Mouse (Mus musculus) Patski (cell line): ENCODE data around the gene Tub. TPM values are rescaled to one million over a fixed set of nuclear protein-coding genes. Genes with fewer than 3 reads are reported as not detected.

Experiments used
- ATAC-seq: fragments of 100-300 bp; one replicate; pipeline ENCODE4 v1.8.0; 2021
- CTCF ChIA-PET: fragments of 350-600 bp; sonication (Branson Sonifier 250); formaldehyde crosslinking; loops from one replicate; lab custom pipeline; 2022; ENCODE audit warnings: inconsistent platforms; lab: Charles Lee
- POLR2A ChIA-PET: fragments of 350-600 bp; sonication (Branson Sonifier 250); formaldehyde crosslinking; loops from one replicate; lab custom pipeline; 2022; ENCODE audit warnings: antibody characterized with exemption, inconsistent platforms; lab: Charles Lee
- DNase-seq: peaks from one replicate; pipeline ENCODE4 v3.0.0-alpha.2; 2011; ENCODE audit warnings: low read depth, low spot score
- H3K27me3 ChIP-seq: fragments of 371-371 bp; one replicate; pipeline ENCODE4 v1.5.1; 2021
- CTCF ChIP-seq: fragments of 100-300 bp; IDR thresholded peaks from one replicate; pipeline ENCODE4 v1.5.1; 2021
- in situ Hi-C: fragments of 300-500 bp; cut with MboI; formaldehyde crosslinking; loops from 3 replicates; pipeline ENCODE4 v1.11.1; 2018; ENCODE audit warnings: low pct_unique_long_range_greater_than_20kb, mixed read lengths
- polyA plus RNA-seq: library from polyadenylated mRNA; unstranded; gene quantifications from one replicate; pipeline ENCODE4 v1.2.3, GENCODE M21; 2021

Tub gene
- 0.30 TPM for polyA plus RNA-seq

DNA sequence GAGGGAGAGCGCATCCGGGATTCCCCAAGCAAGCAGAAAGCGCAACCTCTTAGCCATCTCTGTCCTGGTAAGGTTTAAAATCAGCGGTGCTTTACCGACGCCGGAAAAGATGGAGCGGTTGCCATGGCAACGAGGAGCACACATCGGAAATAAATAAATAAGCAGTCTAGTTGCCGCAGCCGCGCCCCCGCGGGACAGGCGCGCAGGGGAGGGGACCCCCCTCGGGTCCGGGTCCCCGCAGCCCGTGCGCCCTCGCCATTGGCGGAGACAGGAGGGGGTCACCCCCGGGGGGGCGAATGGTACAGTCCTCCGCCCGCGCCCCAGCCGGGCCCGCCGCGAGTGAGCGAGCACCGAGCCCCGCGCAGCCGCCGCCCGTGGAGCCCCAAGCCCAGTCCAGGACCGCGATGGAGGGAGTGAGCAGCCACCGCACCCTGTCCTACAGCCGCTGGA lies at the start of gene Tub:
Tub (plus strand) TSS at position 27 of the 450 bp plus-strand sequence.
- DNase-seq (no peak), ATAC-seq (peak; percentile 40)
- POLR2A ChIA-PET = no interaction called here
- no peak for TF ChIP-seq CTCF
- CTCF ChIA-PET = no interaction called here
- peaks cover 7% of the 10 kb centered on the region for H3K27me3 ChIP-seq
- in situ Hi-C loops = no loop called here

DNA sequence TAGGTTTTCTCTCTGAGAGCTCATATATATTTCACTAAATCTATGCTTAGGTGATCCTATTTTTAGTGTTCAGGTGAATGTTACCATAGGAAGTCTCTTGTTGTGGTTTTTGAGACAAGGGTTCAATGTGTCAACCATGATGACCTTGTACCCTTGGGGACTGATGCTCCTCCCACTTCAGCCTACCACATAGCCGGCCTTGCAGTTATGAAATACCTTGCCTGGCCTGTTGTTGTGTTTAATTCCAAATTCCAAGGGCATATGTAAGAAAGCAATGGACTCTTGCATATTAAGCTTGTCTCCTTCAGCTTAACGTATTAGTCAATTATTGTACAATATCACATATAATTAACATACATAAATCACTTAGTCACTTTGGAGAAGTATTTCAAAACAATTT lies 46.2 kb upstream of the Tub start:
- ATAC-seq = no peak
- no peak for DNase-seq
- H3K27me3 ChIP-seq = no peaks in the 10 kb centered on the region
- in situ Hi-C loops = no loop called here
- POLR2A ChIA-PET = no interaction called here
- CTCF ChIA-PET = interaction anchor here (1.1 kb wide), 1 partner anchor 10 kb away, joined by 3 read pairs; no protein-coding TSS in a partner anchor
- no peak for TF ChIP-seq CTCF

DNA sequence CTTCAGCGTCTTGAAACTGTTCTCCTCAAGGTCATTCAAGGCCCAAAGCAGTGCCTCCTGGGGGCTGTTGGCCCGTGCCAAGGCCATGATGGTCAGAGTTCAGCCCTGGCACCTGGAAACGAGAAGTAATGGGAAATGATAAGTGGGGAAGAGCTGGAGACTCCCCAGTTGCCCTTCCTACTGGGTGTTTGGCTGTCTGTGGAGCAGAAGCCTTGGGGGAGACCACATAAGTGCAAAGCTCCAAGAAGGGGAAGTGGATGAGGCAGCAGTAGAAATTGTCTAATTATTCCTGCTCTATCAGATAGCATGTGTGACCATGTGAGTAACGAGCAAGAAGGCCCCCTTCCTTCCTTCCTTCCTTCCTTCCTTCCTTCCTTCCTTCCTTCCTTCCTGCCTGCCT lies 23.1 kb upstream of the Tub start:
- DNase-seq (no peak), ATAC-seq (no peak)
- ChIA-PET POLR2A (no interaction called here), CTCF (no interaction called here)
- no peaks in the 10 kb centered on the region for H3K27me3 ChIP-seq
- in situ Hi-C loops = no loop called here
- no peak for TF ChIP-seq CTCF

DNA sequence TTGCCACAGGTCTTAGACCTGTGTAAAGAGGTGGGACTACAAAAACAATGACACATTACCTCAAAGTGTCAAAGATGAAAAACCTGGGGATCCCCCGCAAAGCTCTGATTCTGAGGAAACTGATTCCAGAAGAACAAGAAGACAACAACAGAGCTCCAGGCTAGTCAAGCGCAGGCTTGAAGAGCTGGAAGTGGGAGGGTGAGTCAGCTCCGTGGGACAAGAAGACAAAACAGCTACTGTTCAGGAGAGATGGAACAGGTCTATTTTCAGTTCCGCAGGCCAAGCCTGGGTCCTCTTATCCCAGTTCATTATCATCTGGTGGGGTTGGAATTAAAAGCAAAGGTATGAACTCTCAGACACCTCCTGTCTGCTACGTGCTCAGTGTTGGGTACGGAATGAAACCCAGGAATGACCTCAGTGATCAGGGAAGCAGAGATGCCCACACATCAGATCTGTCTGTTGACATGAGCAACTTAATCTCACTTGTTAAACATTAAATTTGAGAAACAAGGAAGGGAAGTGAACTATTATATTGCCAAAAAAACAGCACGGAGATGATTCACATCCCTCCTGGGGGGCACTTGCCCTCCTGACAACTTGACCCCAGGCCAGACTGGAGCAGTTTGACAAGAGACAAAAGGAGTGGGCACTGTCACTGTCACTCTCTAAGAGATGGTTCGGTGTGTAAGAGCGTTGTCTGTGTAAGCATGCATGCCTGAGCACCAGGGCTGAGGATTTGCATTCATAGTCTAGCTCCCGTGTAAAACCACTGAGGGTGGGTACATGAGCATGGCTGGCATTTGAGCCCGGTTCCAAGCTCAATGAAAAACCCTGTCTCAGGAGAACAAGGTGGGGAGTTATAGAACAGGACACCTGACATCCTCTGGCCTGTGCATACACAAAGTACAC lies 21.6 kb upstream of the Tub start:
- no peaks in the 10 kb centered on the region for H3K27me3 ChIP-seq
- peak; percentile 85 for ATAC-seq
- in situ Hi-C loops = no loop called here
- DNase-seq = peak; percentile 74
- CTCF ChIA-PET = no interaction called here
- POLR2A ChIA-PET = no interaction called here
- TF ChIP-seq CTCF = no peak

DNA sequence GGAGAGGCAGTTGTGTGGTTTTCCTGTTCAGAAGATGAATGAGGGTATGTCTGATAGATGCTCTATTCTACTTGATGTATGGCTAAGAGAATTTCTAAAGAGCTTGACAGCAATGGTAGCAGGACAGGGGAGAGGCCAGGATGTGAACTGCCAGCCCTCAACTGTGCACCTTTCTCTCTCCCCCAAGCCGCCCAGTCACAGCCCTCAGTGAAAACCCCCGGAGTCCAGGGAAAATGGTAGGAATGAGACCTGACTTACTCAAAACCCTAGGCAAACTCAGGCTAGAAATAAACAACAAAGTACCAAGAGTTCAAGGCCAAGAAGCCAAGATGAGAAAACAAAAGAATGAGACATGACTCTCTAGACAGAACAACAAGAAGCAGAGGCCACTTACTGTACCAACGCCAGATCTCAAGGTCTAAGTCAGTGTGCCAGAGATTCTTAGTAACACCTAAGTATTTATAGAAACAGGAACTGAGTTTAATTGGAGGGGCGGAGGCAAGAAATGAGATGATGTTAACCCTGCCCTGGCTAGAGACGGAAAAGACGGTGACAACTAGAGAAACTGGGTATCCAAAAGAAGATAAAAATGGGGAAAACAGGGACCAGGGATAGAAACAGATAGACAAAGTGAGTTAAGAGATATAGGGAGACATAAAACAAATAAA lies 20.3 kb upstream of the Tub start, which contains the start of gene Nlrp10:
Nlrp10 (minus strand) TSS at position 453 of the 668 bp plus-strand sequence.
- ChIA-PET CTCF (interaction anchor here (1.1 to 1.9 kb wide), 2 partner anchors 15 to 79 kb away, joined by 4 to 5 read pairs; no protein-coding TSS in a partner anchor), POLR2A (no interaction called here)
- no peak for TF ChIP-seq CTCF
- no peaks in the 10 kb centered on the region for H3K27me3 ChIP-seq
- in situ Hi-C loops = loop anchor here (5.0 to 10.0 kb wide), 2 partner anchors 75 to 113 kb away; partner anchors contain the start of gene Olfr516
- no peak for DNase-seq
- ATAC-seq = no peak

DNA sequence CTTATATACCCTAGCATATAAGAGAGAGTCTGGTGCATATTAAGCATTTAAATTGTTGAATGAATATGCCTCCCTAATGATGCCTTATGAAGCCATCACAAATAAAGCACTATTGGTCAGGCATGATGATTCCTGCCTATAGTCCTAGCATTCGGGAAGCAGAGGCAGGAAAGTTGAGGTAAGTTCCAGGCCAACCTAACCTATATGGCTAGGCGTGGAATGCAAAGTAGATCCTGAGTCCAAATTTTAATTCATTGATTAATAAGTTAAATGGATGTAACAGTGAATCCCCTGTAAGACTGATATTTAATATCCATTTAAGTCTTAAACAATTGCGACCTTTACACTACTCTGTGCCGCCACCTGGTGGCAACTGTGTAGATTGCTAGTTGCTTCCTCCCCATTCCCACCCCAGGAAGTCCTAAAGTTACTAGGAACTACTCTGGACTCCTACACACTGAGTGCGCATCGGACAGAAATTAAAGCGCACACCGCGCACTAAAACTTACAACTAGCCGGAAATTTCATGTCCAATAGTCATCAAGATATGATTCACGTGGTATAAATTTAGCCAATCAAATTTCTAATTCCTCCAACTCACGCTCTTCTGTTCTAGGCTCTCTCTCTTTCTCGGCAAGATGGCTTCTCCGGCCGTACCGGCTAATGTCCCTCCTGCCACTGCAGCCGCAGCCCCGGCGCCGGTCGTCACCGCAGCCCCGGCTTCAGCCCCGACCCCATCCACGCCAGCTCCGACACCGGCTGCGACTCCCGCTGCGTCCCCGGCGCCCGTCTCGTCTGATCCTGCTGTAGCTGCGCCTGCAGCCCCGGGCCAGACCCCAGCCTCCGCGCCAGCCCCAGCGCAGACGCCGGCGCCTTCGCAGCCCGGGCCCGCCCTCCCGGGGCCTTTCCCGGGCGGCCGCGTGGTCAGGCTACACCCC lies 16.1 kb upstream of the Tub start, which contains the start of gene Eif3f:
Eif3f (plus strand) TSS at position 624 of the 938 bp plus-strand sequence.
- TF ChIP-seq CTCF = peak; percentile 96
- peak; percentile 99 for DNase-seq
- peak; percentile 87 for ATAC-seq
- in situ Hi-C loops = loop anchor here (5.0 to 10.0 kb wide), 2 partner anchors 79 to 117 kb away; partner anchors contain the start of gene Olfr516
- CTCF ChIA-PET = interaction anchor here (1.0 to 2.5 kb wide), 2 partner anchors 11 to 83 kb away, joined by 3 to 16 read pairs; partner anchors contain the start of gene Olfr516
- no peaks in the 10 kb centered on the region for H3K27me3 ChIP-seq
- POLR2A ChIA-PET = no interaction called here

DNA sequence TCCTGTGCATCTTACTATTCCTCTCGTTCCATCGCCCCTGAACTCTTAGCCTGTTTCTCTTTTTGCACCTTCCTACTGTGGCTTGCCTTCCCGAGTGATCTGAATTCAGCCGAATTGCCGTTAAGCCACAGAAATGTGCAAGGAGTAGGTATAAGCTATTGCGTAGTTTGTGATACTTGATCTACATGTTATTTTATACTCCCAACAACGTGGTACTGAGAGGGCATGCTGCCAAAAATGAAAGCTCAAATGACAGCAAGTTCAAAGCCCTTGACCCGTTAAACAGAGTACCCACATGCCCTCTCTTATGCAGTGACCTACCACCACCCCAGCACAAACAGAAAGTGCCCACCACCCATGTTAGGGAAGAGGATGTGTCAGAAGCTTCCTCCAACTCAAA lies 15.3 kb upstream of the Tub start:
- H3K27me3 ChIP-seq = no peaks in the 10 kb centered on the region
- DNase-seq (no peak), ATAC-seq (no peak)
- POLR2A ChIA-PET = interaction anchor here (0.6 kb wide), 1 partner anchor 23 kb away, joined by 3 read pairs; no protein-coding TSS in a partner anchor
- no peak for TF ChIP-seq CTCF
- in situ Hi-C loops = loop anchor here (5.0 to 10.0 kb wide), 2 partner anchors 80 to 118 kb away; partner anchors contain the start of gene Olfr516
- CTCF ChIA-PET = interaction anchor here (2.5 kb wide), 1 partner anchor 10 kb away, joined by 16 read pairs; no protein-coding TSS in a partner anchor

DNA sequence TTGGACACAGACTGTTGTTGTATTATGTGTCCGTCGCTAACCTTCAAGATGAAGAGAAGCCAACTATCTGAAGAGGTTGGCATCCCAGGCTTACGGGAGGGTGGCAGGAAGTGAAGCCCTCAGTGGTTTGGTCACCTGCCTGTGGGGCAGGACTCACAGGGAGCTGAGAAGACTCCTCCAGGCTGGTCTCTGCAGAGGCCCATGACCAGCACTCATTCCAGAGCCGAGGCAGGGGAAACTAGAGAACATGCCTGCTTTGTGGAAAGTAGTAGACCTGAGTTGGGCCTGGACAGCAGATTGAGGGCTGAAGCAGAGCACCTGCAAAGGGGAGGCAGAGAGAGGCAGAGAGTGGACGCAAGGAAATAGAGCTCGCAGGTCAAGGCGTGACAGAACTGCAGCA lies 14.7 kb upstream of the Tub start:
- ChIA-PET POLR2A (interaction anchor here (0.6 kb wide), 1 partner anchor 24 kb away, joined by 3 read pairs; no protein-coding TSS in a partner anchor), CTCF (interaction anchor here (1.1 to 2.5 kb wide), 2 partner anchors 9 to 84 kb away, joined by 3 to 16 read pairs; no protein-coding TSS in a partner anchor)
- TF ChIP-seq CTCF = no peak
- in situ Hi-C loops = loop anchor here (10.0 kb wide), 1 partner anchor 81 kb away; the partner anchor contains the start of gene Olfr516
- ATAC-seq (no peak), DNase-seq (no peak)
- H3K27me3 ChIP-seq = no peaks in the 10 kb centered on the region

DNA sequence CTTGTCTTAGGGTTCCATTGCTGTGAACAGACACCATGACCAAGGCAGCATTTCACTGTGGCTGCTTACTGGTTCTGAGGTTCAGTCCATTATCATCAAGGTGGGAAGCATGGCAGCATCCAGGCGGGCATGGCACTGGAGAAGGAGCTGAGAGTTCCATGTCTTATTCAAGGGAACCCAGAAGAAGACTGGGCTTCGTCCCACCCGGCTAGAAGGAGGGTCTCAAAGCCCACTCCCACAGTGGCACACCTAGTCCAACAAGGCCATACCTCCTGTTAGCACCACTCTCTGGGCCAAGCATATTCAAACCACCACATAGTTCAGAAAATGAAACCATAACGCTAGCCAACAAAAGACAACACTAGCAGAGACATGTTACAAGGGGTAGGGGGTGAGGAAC lies 13.5 kb upstream of the Tub start:
- ChIA-PET POLR2A (no interaction called here), CTCF (interaction anchor here (0.9 to 2.5 kb wide), 3 partner anchors 8 to 114 kb away, joined by 3 to 16 read pairs (median 3); no protein-coding TSS in a partner anchor)
- in situ Hi-C loops = loop anchor here (10.0 kb wide), 1 partner anchor 82 kb away; the partner anchor contains the start of gene Olfr516
- no peak for ATAC-seq
- no peaks in the 10 kb centered on the region for H3K27me3 ChIP-seq
- no peak for DNase-seq
- TF ChIP-seq CTCF = no peak
